Mouse (Mus musculus): ENCODE results near the gene Ssna1. TPM values are rescaled to one million over a fixed set of nuclear protein-coding genes. Genes with fewer than 3 reads are reported as not detected.

The Ssna1 gene
- polyA plus RNA-seq, 1 experiment from 2014 or later, result 75.4 TPM

- DNase-seq (ENCODE audit: low read depth, low spot score), result no peak
- TF ChIP-seq CTCF (IDR thresholded peaks at IDR 0.05), result no peak
- in situ Hi-C loops (cut with MboI; ENCODE audit: low pct_unique_long_range_greater_than_20kb), result no loop called here
- POLR2A ChIA-PET, result no interaction called here
- CTCF ChIA-PET, result interaction anchor here (1.0 to 5.8 kb wide), 2 partner anchors 15 to 23 kb away, joined by 3 to 29 read pairs; no protein-coding TSS in a partner anchor
- peaks cover 11% of the 10 kb centered on the region for H3K27me3 ChIP-seq
- ATAC-seq, result no peak
Measured at GRCm38 (mm10) chr2:25244144-25244543, 28.1 kb downstream of the Ssna1 start.

- ATAC-seq (no peak), DNase-seq (ENCODE audit: low read depth, low spot score) (no peak)
- H3K27me3 ChIP-seq, result peaks cover 11% of the 10 kb centered on the region
- in situ Hi-C loops (cut with MboI; ENCODE audit: low pct_unique_long_range_greater_than_20kb), result no loop called here
- ChIA-PET POLR2A (no interaction called here), CTCF (interaction anchor here (5.8 kb wide), 1 partner anchor 14 kb away, joined by 29 read pairs; no protein-coding TSS in a partner anchor)
- TF ChIP-seq CTCF (IDR thresholded peaks at IDR 0.05), result no peak
Measured at GRCm38 (mm10) chr2:25243342-25243741, 28.9 kb downstream of the Ssna1 start.

GRCm38 (mm10) chr2:25242101-25242506 lies 30.1 kb downstream of the Ssna1 start, which contains the start of the genes Rnf208 and Cysrt1:
TSS of gene Rnf208 (plus strand) at chr2:25242255.
TSS of gene Cysrt1 (minus strand) at chr2:25242452.
- POLR2A ChIA-PET, result no interaction called here
- CTCF ChIA-PET, result no interaction called here
- ATAC-seq, result no peak
- no peak for TF ChIP-seq CTCF (IDR thresholded peaks at IDR 0.05)
- peaks cover 18% of the 10 kb centered on the region for H3K27me3 ChIP-seq
- in situ Hi-C loops (cut with MboI; ENCODE audit: low pct_unique_long_range_greater_than_20kb), result no loop called here
- DNase-seq (ENCODE audit: low read depth, low spot score), result no peak

- DNase-seq (ENCODE audit: low read depth, low spot score), result no peak
- ATAC-seq, result no peak
- CTCF ChIA-PET, result no interaction called here
- TF ChIP-seq CTCF (IDR thresholded peaks at IDR 0.05), result no peak
- in situ Hi-C loops (cut with MboI; ENCODE audit: low pct_unique_long_range_greater_than_20kb), result no loop called here
- POLR2A ChIA-PET, result no interaction called here
- peaks cover 18% of the 10 kb centered on the region for H3K27me3 ChIP-seq
Measured at GRCm38 (mm10) chr2:25241438-25241775, 30.8 kb downstream of the Ssna1 start.

GRCm38 (mm10) chr2:25240723-25241437 lies 31.4 kb downstream of the Ssna1 start:
- POLR2A ChIA-PET, result interaction anchor here (0.7 kb wide), 1 partner anchor 15 kb away, joined by 3 read pairs; no protein-coding TSS in a partner anchor
- ATAC-seq (no peak), DNase-seq (ENCODE audit: low read depth, low spot score) (no peak)
- CTCF ChIA-PET, result interaction anchor here (0.9 to 1.3 kb wide), 3 partner anchors 8 to 31 kb away, joined by 3 to 10 read pairs (median 4); partner anchors contain the start of genes Anapc2 and Ssna1
- TF ChIP-seq CTCF (IDR thresholded peaks at IDR 0.05), result no peak
- in situ Hi-C loops (cut with MboI; ENCODE audit: low pct_unique_long_range_greater_than_20kb), result no loop called here
- peaks cover 22% of the 10 kb centered on the region for H3K27me3 ChIP-seq

GRCm38 (mm10) chr2:25240310-25240709 lies 31.9 kb downstream of the Ssna1 start:
- DNase-seq (ENCODE audit: low read depth, low spot score) (no peak), ATAC-seq (no peak)
- H3K27me3 ChIP-seq, result peaks cover 28% of the 10 kb centered on the region
- in situ Hi-C loops (cut with MboI; ENCODE audit: low pct_unique_long_range_greater_than_20kb), result no loop called here
- ChIA-PET CTCF (interaction anchor here (0.9 to 1.3 kb wide), 3 partner anchors 9 to 32 kb away, joined by 3 to 10 read pairs (median 4); partner anchors contain the start of genes Anapc2 and Ssna1), POLR2A (interaction anchor here (0.7 kb wide), 1 partner anchor 14 kb away, joined by 3 read pairs; no protein-coding TSS in a partner anchor)
- no peak for TF ChIP-seq CTCF (IDR thresholded peaks at IDR 0.05)

- DNase-seq (ENCODE audit: low read depth, low spot score) (no peak), ATAC-seq (no peak)
- ChIA-PET POLR2A (no interaction called here), CTCF (interaction anchor here (0.9 to 1.3 kb wide), 3 partner anchors 9 to 32 kb away, joined by 3 to 10 read pairs (median 4); partner anchors contain the start of genes Anapc2 and Ssna1)
- TF ChIP-seq CTCF (IDR thresholded peaks at IDR 0.05), result no peak
- in situ Hi-C loops (cut with MboI; ENCODE audit: low pct_unique_long_range_greater_than_20kb), result no loop called here
- peaks cover 34% of the 10 kb centered on the region for H3K27me3 ChIP-seq
Measured at GRCm38 (mm10) chr2:25239766-25240165, 32.5 kb downstream of the Ssna1 start.

GRCm38 (mm10) chr2:25238106-25238505 lies 34.1 kb downstream of the Ssna1 start:
- DNase-seq (ENCODE audit: low read depth, low spot score) (no peak), ATAC-seq (no peak)
- peaks cover 48% of the 10 kb centered on the region for H3K27me3 ChIP-seq
- in situ Hi-C loops (cut with MboI; ENCODE audit: low pct_unique_long_range_greater_than_20kb), result no loop called here
- TF ChIP-seq CTCF (IDR thresholded peaks at IDR 0.05), result no peak
- CTCF ChIA-PET, result interaction anchor here (2.0 kb wide), 1 partner anchor 9 kb away, joined by 12 read pairs; no protein-coding TSS in a partner anchor
- POLR2A ChIA-PET, result no interaction called here

GRCm38 (mm10) chr2:25237522-25237921 lies 34.7 kb downstream of the Ssna1 start:
- DNase-seq (ENCODE audit: low read depth, low spot score) (no peak), ATAC-seq (no peak)
- ChIA-PET CTCF (interaction anchor here (2.0 kb wide), 1 partner anchor 9 kb away, joined by 12 read pairs; no protein-coding TSS in a partner anchor), POLR2A (no interaction called here)
- in situ Hi-C loops (cut with MboI; ENCODE audit: low pct_unique_long_range_greater_than_20kb), result no loop called here
- TF ChIP-seq CTCF (IDR thresholded peaks at IDR 0.05), result no peak
- peaks cover 46% of the 10 kb centered on the region for H3K27me3 ChIP-seq

GRCm38 (mm10) chr2:25236614-25237013 lies 35.6 kb downstream of the Ssna1 start, which contains the start of gene Rnf224:
TSS of gene Rnf224 (minus strand) at chr2:25236787.
- DNase-seq (ENCODE audit: low read depth, low spot score), result no peak
- in situ Hi-C loops (cut with MboI; ENCODE audit: low pct_unique_long_range_greater_than_20kb), result no loop called here
- no peak for ATAC-seq
- TF ChIP-seq CTCF (IDR thresholded peaks at IDR 0.05), result no peak
- peaks cover 47% of the 10 kb centered on the region for H3K27me3 ChIP-seq
- POLR2A ChIA-PET, result interaction anchor here (0.7 kb wide), 1 partner anchor 16 kb away, joined by 3 read pairs; no protein-coding TSS in a partner anchor
- CTCF ChIA-PET, result interaction anchor here (2.0 kb wide), 1 partner anchor 8 kb away, joined by 12 read pairs; no protein-coding TSS in a partner anchor
